Mouse (Mus musculus): ENCODE results near the gene Ptch1.
A peak's percentile ranks its signal among the peaks of the same experiment; 100 is the strongest.

The Ptch1 gene

GRCm38 (mm10) chr13:63573256-63573835, at the start of gene Ptch1:
Gene Ptch1, minus strand, starts transcription at chr13:63573598.
- no peak for DNase-seq (ENCODE audit: low spot score)

GRCm38 (mm10) chr13:63621301-63621700, 47.9 kb upstream of the Ptch1 start:
- no peak for DNase-seq (ENCODE audit: low spot score)

DNA sequence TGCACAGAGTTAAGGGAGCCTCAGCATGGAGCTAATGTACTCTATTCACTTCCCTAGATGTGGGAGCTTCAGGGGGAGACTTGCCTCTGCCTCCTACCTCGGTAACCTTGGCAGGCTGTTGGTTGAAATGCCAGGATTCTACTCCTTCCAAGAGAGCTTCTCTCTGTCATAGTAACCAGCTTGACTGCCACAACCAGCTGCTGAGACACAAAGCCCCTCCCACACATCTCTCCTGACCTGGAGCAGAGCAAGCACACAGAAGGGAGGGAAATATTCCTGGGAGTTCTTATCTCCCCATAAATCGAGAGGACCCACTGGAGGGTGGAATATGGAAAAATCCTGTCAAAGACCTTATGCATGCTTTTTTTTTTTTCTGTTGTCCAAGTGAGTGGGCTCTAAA, 39.8 kb upstream of the Ptch1 start:
- DNase-seq (ENCODE audit: low spot score) = no peak

- DNase-seq (ENCODE audit: low spot score) = no peak
Measured at GRCm38 (mm10) chr13:63609734-63610133, 36.3 kb upstream of the Ptch1 start.

DNA sequence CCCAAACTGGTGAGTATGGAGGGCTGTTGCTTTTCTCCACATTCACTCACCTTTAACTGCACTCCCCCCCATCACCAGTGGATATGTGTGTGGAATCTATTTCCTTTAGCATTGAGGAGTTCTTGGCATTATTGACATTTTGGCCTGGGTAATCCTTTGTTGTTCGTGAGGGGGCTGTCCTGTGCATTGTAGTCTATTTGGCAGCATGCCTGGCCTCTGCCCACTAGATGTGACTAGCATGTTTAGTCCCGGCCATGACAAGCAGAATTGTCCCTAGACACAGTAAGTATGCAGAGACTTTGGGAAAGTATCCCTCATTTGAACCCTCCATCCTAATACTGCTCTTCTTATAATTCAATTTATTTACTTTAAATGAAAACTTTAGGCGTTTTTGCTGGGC, 24.2 kb upstream of the Ptch1 start:
- no peak for DNase-seq (ENCODE audit: low spot score)

DNA sequence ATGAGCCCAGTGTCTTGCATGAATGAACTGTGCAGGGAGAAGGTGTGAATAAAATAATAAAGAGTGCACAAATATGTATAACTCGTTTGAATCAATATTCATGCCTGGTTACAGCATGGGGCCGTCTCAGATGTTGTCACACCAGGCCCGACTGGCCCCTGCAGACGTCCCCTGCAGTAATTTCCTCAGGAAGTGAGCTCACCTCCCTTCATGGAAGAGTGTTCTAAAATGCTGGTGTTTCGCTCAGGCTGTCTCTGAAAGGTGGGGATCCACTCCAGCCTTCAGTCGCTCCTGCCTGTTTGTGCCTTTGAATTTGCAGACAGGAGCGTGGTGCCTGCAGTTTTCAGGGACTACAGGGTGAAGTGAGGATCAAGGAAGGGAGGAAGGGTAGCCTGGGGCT, 22.5 kb upstream of the Ptch1 start:
- no peak for DNase-seq (ENCODE audit: low spot score)

GRCm38 (mm10) chr13:63593469-63594050, 20.2 kb upstream of the Ptch1 start:
- no peak for DNase-seq (ENCODE audit: low spot score)

DNA sequence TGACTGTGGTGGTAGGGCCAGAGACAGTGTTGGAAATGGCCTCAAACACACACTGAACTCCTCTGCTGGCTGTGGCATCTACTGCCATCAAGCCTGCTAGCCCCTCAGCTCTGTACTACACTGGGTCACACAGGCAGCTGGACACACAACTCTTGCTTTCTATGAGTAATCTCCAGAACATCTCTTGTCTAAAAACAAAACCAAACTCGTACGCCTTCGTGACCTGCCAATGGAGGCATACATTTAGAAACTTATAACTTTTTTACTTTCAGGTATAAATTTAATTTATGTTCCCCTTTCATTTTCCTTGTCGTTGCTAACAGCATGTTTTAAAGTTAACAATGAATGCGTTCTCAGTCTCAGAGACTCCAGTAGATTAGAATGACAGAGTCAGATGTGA, 19.4 kb upstream of the Ptch1 start:
- DNase-seq (ENCODE audit: low spot score) = no peak

GRCm38 (mm10) chr13:63574601-63575000, 1.2 kb upstream of the Ptch1 start:
- no peak for DNase-seq (ENCODE audit: low spot score)

DNA sequence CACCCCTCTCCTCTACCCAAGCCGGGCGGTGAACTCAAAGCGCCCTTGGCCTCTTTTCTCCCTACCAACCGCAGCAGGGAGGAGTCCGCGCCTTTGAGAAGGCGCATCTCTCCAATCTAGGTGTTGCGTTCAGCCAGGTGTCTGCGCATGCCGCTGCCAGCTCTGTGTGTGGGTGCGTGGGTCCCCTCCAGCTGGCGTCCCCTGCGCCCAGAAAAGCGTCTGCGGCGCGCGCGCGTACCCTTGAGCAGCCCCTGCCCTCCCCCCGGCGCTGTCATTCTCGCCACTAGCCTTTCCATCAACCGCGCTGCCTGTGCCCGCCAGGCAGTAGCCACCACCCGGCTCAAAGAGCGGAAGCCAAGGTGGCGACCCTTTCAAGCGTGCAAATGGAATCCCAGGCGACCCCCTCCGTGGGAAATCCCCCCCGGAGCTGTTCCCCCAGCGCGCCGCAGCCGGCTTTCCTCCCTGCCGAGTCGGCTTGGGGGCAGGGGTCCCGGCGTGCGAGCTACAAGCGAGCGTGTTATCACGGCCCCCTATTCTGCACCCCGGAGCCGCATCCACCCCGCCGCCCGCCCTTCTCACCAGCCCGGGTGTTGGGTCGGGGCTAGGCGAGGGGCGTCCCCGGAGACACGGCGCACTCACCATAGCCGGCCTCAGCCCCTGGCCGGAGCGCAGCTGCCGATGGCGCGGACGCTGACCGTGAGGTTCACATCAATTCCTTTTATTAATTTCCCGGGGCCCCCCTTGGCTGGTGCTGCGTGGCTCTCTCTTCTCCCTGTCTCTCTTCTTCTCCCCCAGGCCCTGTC, 744 bp downstream of the Ptch1 start:
- DNase-seq (ENCODE audit: low spot score) = no peak

DNA sequence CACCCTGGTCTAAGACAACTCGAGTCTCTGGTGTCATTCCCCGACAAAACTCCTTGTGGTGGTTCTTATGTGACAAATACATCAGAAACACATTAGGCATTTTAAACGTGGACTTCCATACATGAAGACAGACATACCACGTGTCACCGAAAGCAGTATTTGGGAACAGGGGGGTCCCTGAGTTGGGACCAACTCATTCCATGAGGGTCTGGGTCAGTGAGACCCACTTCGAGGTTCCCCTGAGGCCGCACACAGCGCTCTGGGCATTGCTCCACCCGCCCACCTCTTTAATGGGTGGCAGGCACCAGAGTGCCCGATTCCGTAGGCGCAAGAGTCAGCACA, 1.3 kb downstream of the Ptch1 start:
- DNase-seq (ENCODE audit: low spot score) = no peak

GRCm38 (mm10) chr13:63570456-63570855, 2.9 kb downstream of the Ptch1 start:
- no peak for DNase-seq (ENCODE audit: low spot score)

GRCm38 (mm10) chr13:63569396-63569756, 4.0 kb downstream of the Ptch1 start:
- no peak for DNase-seq (ENCODE audit: low spot score)

DNA sequence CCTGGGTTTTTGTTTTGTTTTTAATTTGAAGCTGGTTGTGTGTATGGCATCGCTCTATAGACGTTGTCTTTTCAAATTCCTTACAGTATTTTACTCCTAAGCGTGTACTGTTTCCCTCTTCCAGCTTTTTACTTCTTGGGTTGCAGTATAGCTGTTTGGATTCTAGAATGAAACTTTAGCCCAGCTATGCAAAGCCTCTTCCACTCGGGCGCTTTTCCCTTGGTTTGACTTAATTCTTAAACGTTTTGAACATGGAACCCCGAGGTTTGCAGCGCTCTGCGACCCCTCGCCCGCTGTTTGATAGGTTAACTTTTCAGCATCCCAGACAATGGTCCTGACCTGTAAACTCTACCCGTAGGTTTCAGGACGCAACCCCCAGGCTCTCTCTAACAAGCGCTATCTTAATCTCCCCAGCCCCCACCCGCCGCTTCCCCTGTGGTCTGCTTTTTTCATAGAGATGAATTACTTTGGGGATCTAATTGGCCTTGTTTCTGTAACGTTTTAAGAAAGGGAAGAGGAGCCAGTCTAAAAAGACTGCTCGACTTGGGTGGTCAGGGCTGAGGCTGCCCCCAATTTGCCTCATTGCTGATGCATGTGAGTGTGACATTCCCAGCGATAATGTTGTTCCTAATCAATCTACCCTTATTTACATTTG, 4.5 kb downstream of the Ptch1 start:
- no peak for DNase-seq (ENCODE audit: low spot score)

GRCm38 (mm10) chr13:63568306-63568705, 5.1 kb downstream of the Ptch1 start:
- DNase-seq (ENCODE audit: low spot score) = no peak

DNA sequence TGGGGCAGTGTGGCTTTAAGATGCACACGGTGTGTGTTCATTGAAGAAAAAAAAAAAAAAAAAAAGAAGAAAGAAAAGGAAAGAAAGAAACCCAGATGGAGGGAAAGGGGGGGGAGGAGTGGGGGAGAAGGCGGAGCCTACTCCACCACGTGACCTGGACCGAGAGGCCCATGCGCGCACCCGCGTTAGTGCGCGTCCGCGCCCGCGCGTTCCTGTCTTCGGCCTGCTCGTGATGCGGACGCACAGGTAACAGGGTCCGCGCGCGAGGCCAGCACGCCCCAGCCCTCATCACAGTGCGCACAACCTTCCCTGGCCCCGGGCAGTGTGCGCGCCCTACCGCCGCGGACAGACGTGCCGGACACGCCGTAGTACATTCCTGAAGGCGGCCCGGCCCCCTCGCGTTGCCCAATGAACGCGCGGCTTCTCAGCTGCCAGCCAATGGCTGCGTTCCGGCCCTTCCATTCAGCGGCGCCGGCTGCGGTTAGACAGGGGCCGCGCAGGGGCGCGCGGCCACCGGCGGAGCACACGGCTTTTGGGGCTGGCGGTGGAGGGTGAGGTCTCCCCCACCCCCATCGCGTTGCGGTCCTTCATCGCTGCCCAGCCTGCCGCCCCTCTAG, 5.6 kb downstream of the Ptch1 start:
- peak; percentile 89 for DNase-seq (ENCODE audit: low spot score)

DNA sequence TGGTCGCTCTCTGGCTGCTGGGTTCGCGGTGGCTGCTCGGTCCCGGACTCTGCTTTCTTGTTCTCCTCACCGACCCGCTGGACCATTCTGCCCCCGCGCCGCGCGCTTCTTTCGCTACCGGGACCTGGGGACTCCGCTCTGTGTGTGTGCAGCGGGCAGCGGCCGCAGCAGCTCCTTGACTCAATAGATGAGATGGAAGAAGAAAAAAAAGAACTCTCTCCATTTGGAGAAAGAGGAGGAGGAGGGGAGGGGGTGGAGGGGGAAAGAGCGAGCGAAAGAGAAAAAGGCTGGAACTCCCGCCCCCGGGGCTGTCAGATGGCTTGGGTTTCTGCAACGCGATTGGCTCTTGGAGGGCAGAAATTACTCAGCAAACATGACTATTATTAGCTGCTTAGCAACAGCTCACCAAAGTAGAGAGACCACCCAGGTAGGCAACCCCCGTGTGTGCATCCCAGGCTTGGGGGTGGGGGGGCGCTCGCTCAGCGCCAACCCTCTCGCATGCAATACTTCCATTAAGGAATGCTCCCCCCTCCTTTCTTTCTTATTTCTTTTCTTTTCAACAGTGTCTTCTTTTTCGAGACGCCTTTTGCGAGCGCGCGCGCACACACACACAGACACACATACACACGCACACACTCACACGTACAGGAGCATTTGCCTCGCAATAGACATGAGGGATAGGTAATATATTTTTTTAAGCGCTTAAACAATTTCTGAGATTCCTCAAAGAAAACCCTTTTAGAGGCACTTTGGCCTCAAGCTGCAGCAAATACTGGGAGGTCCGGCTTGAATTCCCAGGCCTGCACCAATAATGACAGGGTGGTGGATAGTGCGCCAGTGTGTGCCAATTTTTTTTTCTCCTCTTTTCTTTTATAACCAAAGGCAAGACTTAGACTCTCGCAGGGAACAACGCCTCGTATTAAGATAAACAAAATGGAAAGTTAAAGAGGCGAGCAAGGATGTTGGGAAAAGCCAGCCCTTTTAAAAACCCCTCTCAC, 7.1 kb downstream of the Ptch1 start:
- peak; percentile 88 for DNase-seq (ENCODE audit: low spot score)

GRCm38 (mm10) chr13:63565320-63566017, 7.9 kb downstream of the Ptch1 start:
- DNase-seq (ENCODE audit: low spot score) = no peak

DNA sequence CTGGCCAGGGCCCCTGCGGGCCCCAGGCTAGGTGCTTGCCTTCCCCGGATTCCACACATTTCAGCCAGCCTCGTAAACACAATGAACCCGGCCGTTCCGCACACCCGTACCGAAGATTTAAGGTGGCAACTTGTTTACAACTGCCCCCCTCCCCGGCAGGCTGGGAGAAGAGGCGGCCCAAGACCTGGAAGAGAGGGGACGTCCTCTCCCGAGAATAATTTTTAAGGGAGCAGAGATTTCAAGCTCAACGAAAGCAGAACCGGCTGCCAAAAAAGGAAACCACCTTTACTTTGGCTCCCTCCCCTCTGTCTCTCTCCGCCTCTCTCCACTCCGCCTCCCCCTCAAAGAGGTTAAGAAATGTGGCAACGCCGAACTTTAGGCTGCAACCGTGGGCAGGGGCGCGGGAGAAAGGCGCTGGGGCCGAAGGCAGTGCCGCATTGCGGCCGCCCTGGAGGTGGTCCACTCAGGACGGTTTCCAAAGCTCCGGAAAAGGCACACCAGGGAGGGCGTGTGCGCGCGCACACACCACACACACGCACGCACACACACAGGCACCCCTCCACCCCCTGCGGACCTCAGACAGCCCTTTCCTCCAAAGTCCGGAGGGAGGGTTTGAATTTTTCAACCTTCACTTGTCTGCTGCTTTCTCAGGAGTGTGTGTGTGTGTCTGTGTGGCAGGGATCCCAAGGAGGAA, 8.6 kb downstream of the Ptch1 start:
- no peak for DNase-seq (ENCODE audit: low spot score)
